Mouse (Mus musculus) neural tube, embryonic 12.5 days (tissue): ENCODE results near the gene Slc2a9. TPM values are rescaled to one million over a fixed set of nuclear protein-coding genes. Genes with fewer than 3 reads are reported as not detected.

ENCODE experiments used
- polyA plus RNA-seq: library from polyadenylated mRNA; unstranded; fragments of >200 nt; fragmentation: Nextera tagmentation; extraction: Ambion mirVana; gene quantifications from 2 replicates; pipeline ENCODE4 v1.2.1, GENCODE M21; 2016

Slc2a9 gene
- polyA plus RNA-seq, 1 experiment from 2014 or later: 0.24 TPM

Other genes starting within 250 kb of the Slc2a9 start
- gene Tmem128, start 243.0 kb downstream of the Slc2a9 start, polyA plus RNA-seq: 101 and 105 TPM in 2 replicates
- not detected in 2 replicates for gene Otop1, start 227.2 kb downstream of the Slc2a9 start, polyA plus RNA-seq
- gene Drd5, start 183.8 kb downstream of the Slc2a9 start, polyA plus RNA-seq: not detected in 2 replicates
- gene Wdr1, start 60.1 kb upstream of the Slc2a9 start, polyA plus RNA-seq: 140 and 149 TPM in 2 replicates
- 40.5 and 41.8 TPM in 2 replicates for gene Zfp518b, start 181.7 kb upstream of the Slc2a9 start, polyA plus RNA-seq